ENCODE assay signal across 11 mouse cellular contexts in the genomic region with DNA sequence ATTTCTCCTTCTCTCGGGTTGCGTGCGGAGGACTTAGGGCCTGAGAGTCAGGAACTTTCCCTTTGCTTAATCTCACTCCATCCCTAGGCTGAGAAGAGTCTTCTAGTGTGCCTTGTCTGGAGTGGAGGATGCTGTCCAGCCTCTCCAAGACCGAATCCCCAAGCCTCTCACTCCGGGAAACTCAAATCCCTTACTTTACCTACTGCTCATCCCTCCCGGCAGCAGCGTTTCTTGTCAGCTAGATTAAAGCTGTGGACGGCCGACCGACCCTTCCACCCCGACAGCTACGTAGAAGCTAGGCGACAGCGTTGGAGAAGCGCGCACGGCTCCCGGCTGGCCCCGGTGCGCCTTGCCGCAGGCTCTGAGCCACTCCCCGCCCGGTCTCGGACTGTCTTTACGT. TPM values are rescaled to one million over a fixed set of nuclear protein-coding genes. Genes with fewer than 3 reads are reported as not detected.
DNase-seq lines count a peak whose midpoint lies in the region; ATAC-seq and TF ChIP-seq lines count a peak whose summit lies in the region.
"Had no signal": no experiment of that assay in that cellular context is flagged by ENCODE, and none has a peak within 500 bp of the region (broad histone marks: within the 10 kb centered on the region; RNA-seq: fewer than 3 reads in every experiment).

No protein-coding gene starts in this region.

- H3K4me2 ChIP-seq in forebrain, embryonic 11.5 days (ENCODE audit: low read depth, low read length, severe bottlenecking) = peak overlapping the region; percentile 40
- H3K4me2 ChIP-seq in forebrain, embryonic 14.5 days (ENCODE audit: low read length) = no peak overlapping the region
- peak overlapping the region; percentile 40; the same call in 1 of the 2 replicates for H3K4me2 ChIP-seq in forebrain, embryonic 13.5 days

- no peak for TF ChIP-seq CTCF in E14TG2a.4 (conservative IDR thresholded peaks at IDR 0.05; ENCODE audit: low read length)

- WGBS in forebrain, embryonic 11.5 days = under 1% methylated on average over 25 of the region's 25 CpGs
- 1% methylated on average over 25 of the region's 25 CpGs for WGBS in forebrain, embryonic 14.5 days
- WGBS in forebrain, embryonic 13.5 days = under 1% methylated on average over 25 of the region's 25 CpGs
- under 1% methylated on average over 25 of the region's 25 CpGs for WGBS in midbrain, embryonic 10.5 days

- ATAC-seq in forebrain, embryonic 11.5 days (replicated peaks; ENCODE audit: low FRiP score) = no peak
- ATAC-seq in forebrain, embryonic 14.5 days = no peak
- ATAC-seq in forebrain, embryonic 13.5 days = no peak

- H3K4me1 ChIP-seq in forebrain, embryonic 11.5 days (replicated peaks; ENCODE audit: control insufficient read depth, insufficient read depth, low read length) = peaks cover 4% of the 10 kb centered on the region; the same call in 1 of the 2 replicates
- H3K4me1 ChIP-seq in forebrain, embryonic 14.5 days (ENCODE audit: control insufficient read depth, insufficient read depth, low read length) = no peaks in the 10 kb centered on the region
- H3K4me1 ChIP-seq in E14TG2a.4 (replicated peaks; ENCODE audit: low read depth, low read length) = peaks cover 44% of the 10 kb centered on the region
- H3K4me1 ChIP-seq in forebrain, embryonic 13.5 days = peaks cover 11% of the 10 kb centered on the region; the same call in 1 of the 2 replicates
- H3K4me1 ChIP-seq in midbrain, embryonic 10.5 days = peaks cover 47% of the 10 kb centered on the region

- no peaks in the 10 kb centered on the region for H3K36me3 ChIP-seq in forebrain, embryonic 11.5 days (ENCODE audit: control insufficient read depth, insufficient read depth, low read length)
- H3K36me3 ChIP-seq in forebrain, embryonic 14.5 days (ENCODE audit: control insufficient read depth, insufficient read depth, low read length) = no peaks in the 10 kb centered on the region
- no peaks in the 10 kb centered on the region for H3K36me3 ChIP-seq in E14TG2a.4 (ENCODE audit: insufficient read depth, low read length)
- no peaks in the 10 kb centered on the region for H3K36me3 ChIP-seq in forebrain, embryonic 13.5 days (ENCODE audit: poor library complexity, severe bottlenecking)
- H3K36me3 ChIP-seq in midbrain, embryonic 10.5 days = no peaks in the 10 kb centered on the region

- DNase-seq in forebrain, embryonic 11.5 days (ENCODE audit: low spot score) = no peak
- no peak for DNase-seq in forebrain, embryonic 14.5 days (ENCODE audit: low spot score)
- DNase-seq in midbrain, embryonic 10.5 days (ENCODE audit: low spot score) = peak; percentile 55
- no peak for DNase-seq in cerebellum, postnatal 14 days
- no peak for DNase-seq in liver
- DNase-seq in gastrocnemius, postnatal 36 days = no peak
- DNase-seq: heart, postnatal 4 days had no signal

- intact Hi-C loops in gastrocnemius, postnatal 36 days (cut with DNase I) = loop anchor here (10.0 kb wide), 1 partner anchor 455 kb away; no protein-coding TSS in a partner anchor

- peaks cover 68% of the 10 kb centered on the region for H3K27me3 ChIP-seq in forebrain, embryonic 11.5 days (ENCODE audit: control insufficient read depth, insufficient read depth, low read length)
- H3K27me3 ChIP-seq in forebrain, embryonic 14.5 days (replicated peaks; ENCODE audit: control insufficient read depth, insufficient read depth, low read length) = peaks cover 72% of the 10 kb centered on the region
- peaks cover 84% of the 10 kb centered on the region for H3K27me3 ChIP-seq in E14TG2a.4 (ENCODE audit: insufficient read depth, low read length)
- peaks cover 93% of the 10 kb centered on the region for H3K27me3 ChIP-seq in forebrain, embryonic 13.5 days
- peaks cover 98% of the 10 kb centered on the region for H3K27me3 ChIP-seq in midbrain, embryonic 10.5 days (ENCODE audit: low read depth, poor library complexity, severe bottlenecking)

- peak overlapping the region; percentile 7; the same call in 1 of the 2 replicates for H3K9ac ChIP-seq in forebrain, embryonic 11.5 days (ENCODE audit: low read length)
- no peak overlapping the region for H3K9ac ChIP-seq in forebrain, embryonic 14.5 days (ENCODE audit: low read length)
- no peak overlapping the region for H3K9ac ChIP-seq in forebrain, embryonic 13.5 days

- no peaks in the 10 kb centered on the region for H3K9me3 ChIP-seq in forebrain, embryonic 11.5 days (ENCODE audit: control insufficient read depth, low read length)
- no peaks in the 10 kb centered on the region for H3K9me3 ChIP-seq in forebrain, embryonic 14.5 days (replicated peaks; ENCODE audit: control insufficient read depth, low read length)
- peaks cover 5% of the 10 kb centered on the region; the same call in 1 of the 2 replicates for H3K9me3 ChIP-seq in E14TG2a.4 (ENCODE audit: low read length)
- no peaks in the 10 kb centered on the region for H3K9me3 ChIP-seq in forebrain, embryonic 13.5 days (replicated peaks)
- H3K9me3 ChIP-seq in midbrain, embryonic 10.5 days (replicated peaks) = no peaks in the 10 kb centered on the region
- H3K9me3 ChIP-seq: megakaryocyte, embryonic 14.5 days had no signal

- H3K4me3 ChIP-seq in forebrain, embryonic 11.5 days (ENCODE audit: low read depth, low read length) = peak overlapping the region; percentile 27
- H3K4me3 ChIP-seq in forebrain, embryonic 14.5 days (ENCODE audit: low read depth, low read length) = no peak overlapping the region
- peak overlapping the region; percentile 79; the same call in 1 of the 2 replicates for H3K4me3 ChIP-seq in E14TG2a.4 (replicated peaks; ENCODE audit: low read length)
- H3K4me3 ChIP-seq in forebrain, embryonic 13.5 days = 0 out of 2 replicates have a peak overlapping the region, but pooled peaks have one; percentile 17
- peak overlapping the region; percentile 53 for H3K4me3 ChIP-seq in midbrain, embryonic 10.5 days
- H3K4me3 ChIP-seq: megakaryocyte, embryonic 14.5 days had no signal

- 0 out of 2 replicates have a peak overlapping the region, but pooled peaks have one; percentile 18 for H3K27ac ChIP-seq in forebrain, embryonic 11.5 days (ENCODE audit: low read depth, low read length)
- no peak overlapping the region for H3K27ac ChIP-seq in forebrain, embryonic 14.5 days (ENCODE audit: low read depth, low read length)
- H3K27ac ChIP-seq in forebrain, embryonic 13.5 days = no peak overlapping the region
- peak overlapping the region; percentile 79; the same call in 1 of the 2 replicates for H3K27ac ChIP-seq in midbrain, embryonic 10.5 days (replicated peaks)

RNA-seq across cellular contexts. Expression of gene Wnt3a, which starts 0.8 kb away (rescaled TPM):
- polyA plus RNA-seq in forebrain, embryonic 11.5 days (2014; fragmentation: Nextera tagmentation; extraction: Ambion mirVana) = 4.9 and 5.9 TPM in 2 replicates
- polyA plus RNA-seq in forebrain, embryonic 14.5 days (2014; fragmentation: Nextera tagmentation; extraction: Ambion mirVana) = 0.61 and 1.1 TPM in 2 replicates
- polyA plus RNA-seq in forebrain, embryonic 13.5 days (2015; fragmentation: Nextera tagmentation; extraction: Ambion mirVana) = 2.3 and 3.4 TPM in 2 replicates
- polyA plus RNA-seq in midbrain, embryonic 10.5 days (2016; fragmentation: Nextera tagmentation; extraction: Ambion mirVana) = 5.3 and 8.7 TPM in 2 replicates
- not detected for total RNA-seq in gastrocnemius, postnatal 36 days (2021)
- total RNA-seq: heart, postnatal 4 days; layer of hippocampus, postnatal 14 days had no signal

RNA-seq across cellular contexts. Expression of gene Wnt9a, which starts 17.0 kb away (rescaled TPM):
- polyA plus RNA-seq in forebrain, embryonic 11.5 days (2014; fragmentation: Nextera tagmentation; extraction: Ambion mirVana) = 4.3 and 4.7 TPM in 2 replicates
- 1.4 and 1.6 TPM in 2 replicates for polyA plus RNA-seq in forebrain, embryonic 14.5 days (2014; fragmentation: Nextera tagmentation; extraction: Ambion mirVana)
- 1.8 and 2.9 TPM in 2 replicates for polyA plus RNA-seq in forebrain, embryonic 13.5 days (2015; fragmentation: Nextera tagmentation; extraction: Ambion mirVana)
- polyA plus RNA-seq in midbrain, embryonic 10.5 days (2016; fragmentation: Nextera tagmentation; extraction: Ambion mirVana) = 7.8 and 9.7 TPM in 2 replicates
- 1 to 10 TPM; 8.4 to 9.5 TPM for total RNA-seq in gastrocnemius, postnatal 36 days (2021)

Comparison
In these comparisons a context has a peak if more than half of its experiments do, and no peak if none do; other contexts are left out.
1. H3K27ac ChIP-seq: peak in forebrain, embryonic 11.5 days (single experiment) and midbrain, embryonic 10.5 days (single experiment); none in forebrain, embryonic 14.5 days (single experiment) and forebrain, embryonic 13.5 days (single experiment).